28 mouse cellular contexts compared by ENCODE assay signal in the genomic region with DNA sequence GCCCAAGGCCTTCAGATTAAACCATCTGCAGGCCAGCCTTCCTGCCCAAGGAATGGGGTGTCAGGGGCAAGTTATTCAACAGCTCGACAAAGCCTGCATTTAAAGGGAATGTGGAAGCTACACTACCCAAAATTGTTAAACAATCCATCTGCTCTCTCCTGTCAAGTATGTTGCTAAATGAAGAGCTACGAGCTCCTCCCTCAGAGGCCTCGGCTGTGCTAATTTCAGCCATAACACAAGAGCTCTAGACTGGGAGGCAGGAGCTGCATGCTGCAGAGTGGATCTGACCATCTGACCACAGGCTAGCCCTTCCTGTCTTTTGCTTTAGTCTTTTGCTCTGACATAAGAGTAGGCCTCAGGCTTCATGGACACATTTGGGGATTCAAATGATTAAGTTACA. TPM values are rescaled to one million over a fixed set of nuclear protein-coding genes. Genes with fewer than 3 reads are reported as not detected.
DNase-seq lines count a peak whose midpoint lies in the region; ATAC-seq lines count a peak whose summit lies in the region.
"Had no signal": no experiment of that assay in that cellular context is flagged by ENCODE, and none has a peak within 500 bp of the region (broad histone marks: within the 10 kb centered on the region; RNA-seq: fewer than 3 reads in every experiment).

No protein-coding gene starts in this region.

- peak overlapping the region; percentile 48 for H3K27ac ChIP-seq in heart, embryonic 16.5 days (ENCODE audit: low read length)
- H3K27ac ChIP-seq in liver, embryonic 12.5 days = peak overlapping the region; percentile 45; the same call in 1 of the 2 replicates
- H3K27ac ChIP-seq in liver, embryonic 11.5 days (ENCODE audit: low read depth, low read length) = no peak overlapping the region
- H3K27ac ChIP-seq: embryonic facial prominence, embryonic 12.5 days; forebrain, embryonic 13.5 days; lung, embryonic 15.5 days; macrophage had no signal

- no peak overlapping the region for H3K4me3 ChIP-seq in heart, embryonic 16.5 days (ENCODE audit: low read length)
- no peak overlapping the region for H3K4me3 ChIP-seq in liver, embryonic 12.5 days
- H3K4me3 ChIP-seq in liver, embryonic 11.5 days (ENCODE audit: low read depth, low read length) = no peak overlapping the region
- H3K4me3 ChIP-seq: embryonic facial prominence, embryonic 12.5 days; erythroblast, embryonic 14.5 days; forebrain, embryonic 13.5 days; lung, embryonic 15.5 days had no signal

- no peaks in the 10 kb centered on the region for H3K27me3 ChIP-seq in heart, embryonic 16.5 days (ENCODE audit: control insufficient read depth, insufficient read depth, low read length)
- H3K27me3 ChIP-seq in liver, embryonic 12.5 days (replicated peaks) = no peaks in the 10 kb centered on the region
- H3K27me3 ChIP-seq in liver, embryonic 11.5 days (replicated peaks; ENCODE audit: control insufficient read depth, insufficient read depth, low read length) = no peaks in the 10 kb centered on the region
- H3K27me3 ChIP-seq: embryonic facial prominence, embryonic 12.5 days; forebrain, embryonic 13.5 days; lung, embryonic 15.5 days; Patski had no signal

- peaks cover 22% of the 10 kb centered on the region for H3K4me1 ChIP-seq in heart, embryonic 16.5 days (ENCODE audit: control insufficient read depth, insufficient read depth, low read length)
- peaks cover 18% of the 10 kb centered on the region for H3K4me1 ChIP-seq in liver, embryonic 12.5 days
- peaks cover 5% of the 10 kb centered on the region; the same call in 1 of the 2 replicates for H3K4me1 ChIP-seq in liver, embryonic 11.5 days (replicated peaks; ENCODE audit: control insufficient read depth, insufficient read depth, low read length)

- DNase-seq in heart, adult 11 months = peak; percentile 82
- DNase-seq in heart, adult 9 months (ENCODE audit: low spot score in 2 of 2) = no peak
- no peak for DNase-seq in heart, postnatal 4 days
- DNase-seq in liver, embryonic 11.5 days (ENCODE audit: low spot score) = no peak
- DNase-seq in embryo, embryonic 11 days = no peak
- DNase-seq: cerebellum, adult 9-10 months; gastrocnemius, postnatal 14 days; kidney, adult 18-20 months; kidney, postnatal 14 days; retina, postnatal 1 day; thymus, postnatal 25 days had no signal

- no peak overlapping the region for H3K9ac ChIP-seq in heart, embryonic 16.5 days (ENCODE audit: low read length)
- H3K9ac ChIP-seq in liver, embryonic 12.5 days = no peak overlapping the region
- no peak overlapping the region for H3K9ac ChIP-seq in liver, embryonic 11.5 days (ENCODE audit: low read depth, low read length)
- H3K9ac ChIP-seq: embryonic facial prominence, embryonic 12.5 days; forebrain, embryonic 13.5 days; lung, embryonic 15.5 days had no signal

- peaks cover 13% of the 10 kb centered on the region for H3K36me3 ChIP-seq in heart, embryonic 16.5 days (ENCODE audit: control insufficient read depth, insufficient read depth)
- peaks cover 27% of the 10 kb centered on the region for H3K36me3 ChIP-seq in liver, embryonic 12.5 days
- H3K36me3 ChIP-seq in liver, embryonic 11.5 days (ENCODE audit: control insufficient read depth, insufficient read depth, low read length) = peaks cover 8% of the 10 kb centered on the region; the same call in 1 of the 2 replicates

- no peak for ATAC-seq in heart, embryonic 16.5 days (replicated peaks; ENCODE audit: extremely low read depth, insufficient read depth, low FRiP score)
- ATAC-seq in liver, embryonic 12.5 days = no peak
- no peak for ATAC-seq in liver, embryonic 11.5 days (replicated peaks; ENCODE audit: low FRiP score)
- ATAC-seq: CD4-positive, CD25-positive, alpha-beta regulatory T cell, adult 4 months; forebrain, embryonic 13.5 days; hindbrain, embryonic 16.5 days; Patski had no signal

- H3K4me2 ChIP-seq in heart, embryonic 16.5 days (ENCODE audit: low read depth, low read length) = no peak overlapping the region
- no peak overlapping the region for H3K4me2 ChIP-seq in liver, embryonic 12.5 days
- no peak overlapping the region for H3K4me2 ChIP-seq in liver, embryonic 11.5 days
- H3K4me2 ChIP-seq: embryonic facial prominence, embryonic 12.5 days; forebrain, embryonic 13.5 days; lung, embryonic 15.5 days; midbrain, embryonic 11.5 days had no signal

- WGBS in heart, embryonic 16.5 days = 36% methylated on average over 3 of the region's 3 CpGs
- WGBS in liver, embryonic 12.5 days (ENCODE audit: insufficient replicate concordance) = 70% methylated on average over 3 of the region's 3 CpGs
- WGBS in liver, embryonic 11.5 days = 68% methylated on average over 3 of the region's 3 CpGs

- H3K9me3 ChIP-seq in heart, embryonic 16.5 days (replicated peaks; ENCODE audit: control insufficient read depth, low read length) = no peaks in the 10 kb centered on the region
- H3K9me3 ChIP-seq in liver, embryonic 12.5 days (replicated peaks) = no peaks in the 10 kb centered on the region
- no peaks in the 10 kb centered on the region for H3K9me3 ChIP-seq in liver, embryonic 11.5 days (ENCODE audit: control insufficient read depth, low read length)
- H3K9me3 ChIP-seq: embryonic facial prominence, embryonic 12.5 days; forebrain, embryonic 13.5 days; lung, embryonic 15.5 days had no signal

RNA-seq across cellular contexts. Expression of gene Leap2, which starts 2.3 kb away (rescaled TPM):
- 0.39 TPM in 1 of 2 replicates, not detected in the other for polyA plus RNA-seq in heart, embryonic 16.5 days (2015; fragmentation: Nextera tagmentation; extraction: Ambion mirVana)
- total RNA-seq in heart, postnatal 4 days (2021) = not detected
- polyA plus RNA-seq in liver, embryonic 12.5 days (2016; fragmentation: Nextera tagmentation; extraction: Ambion mirVana) = 5.3 and 5.4 TPM in 2 replicates
- 5.1 and 6.5 TPM in 2 replicates for polyA plus RNA-seq in liver, embryonic 11.5 days (2014; fragmentation: Nextera tagmentation; extraction: Ambion mirVana)
- total RNA-seq: adrenal gland, adult 8-10 months; common myeloid progenitor, adult 5-6 weeks; ES-E14; gastrocnemius, postnatal 14 days; layer of hippocampus, adult 8-10 months had no signal
- polyA plus RNA-seq: erythroblast, embryonic 14.5 days; forebrain, embryonic 13.5 days; heart, postnatal 0 days; limb, embryonic 14.5 days; lung, embryonic 15.5 days; macrophage had no signal

RNA-seq across cellular contexts. Expression of gene Uqcrq, which starts 5.4 kb away (rescaled TPM):
- polyA plus RNA-seq in heart, embryonic 16.5 days (2015; fragmentation: Nextera tagmentation; extraction: Ambion mirVana) = 1,391 and 1,425 TPM in 2 replicates
- 1,000 to 10,000 TPM; 1,656 to 1,792 TPM for total RNA-seq in heart, postnatal 4 days (2021)
- polyA plus RNA-seq in liver, embryonic 12.5 days (2016; fragmentation: Nextera tagmentation; extraction: Ambion mirVana) = 641 and 664 TPM in 2 replicates
- polyA plus RNA-seq in liver, embryonic 11.5 days (2014; fragmentation: Nextera tagmentation; extraction: Ambion mirVana) = 746 and 848 TPM in 2 replicates

RNA-seq across cellular contexts. Expression of gene Gdf9, which starts 5.6 kb away (rescaled TPM):
- polyA plus RNA-seq in heart, embryonic 16.5 days (2015; fragmentation: Nextera tagmentation; extraction: Ambion mirVana) = 1.2 and 1.6 TPM in 2 replicates
- total RNA-seq in heart, postnatal 4 days (2021) = under 1 TPM in 1 of 2 experiments, not detected in 1; 0.25 TPM
- 0.21 and 0.33 TPM in 2 replicates for polyA plus RNA-seq in liver, embryonic 12.5 days (2016; fragmentation: Nextera tagmentation; extraction: Ambion mirVana)
- 0.30 and 0.89 TPM in 2 replicates for polyA plus RNA-seq in liver, embryonic 11.5 days (2014; fragmentation: Nextera tagmentation; extraction: Ambion mirVana)
- polyA plus RNA-seq: CD4-positive, CD25-positive, alpha-beta regulatory T cell, adult 4 months; erythroblast, embryonic 14.5 days had no signal

RNA-seq across cellular contexts. Expression of gene Gm10447, which starts 31.7 kb away (rescaled TPM):
- polyA plus RNA-seq in heart, embryonic 16.5 days (2015; fragmentation: Nextera tagmentation; extraction: Ambion mirVana) = 0.06 and 0.09 TPM in 2 replicates
- total RNA-seq in heart, postnatal 4 days (2021) = not detected
- 0.05 and 0.10 TPM in 2 replicates for polyA plus RNA-seq in liver, embryonic 12.5 days (2016; fragmentation: Nextera tagmentation; extraction: Ambion mirVana)
- polyA plus RNA-seq in liver, embryonic 11.5 days (2014; fragmentation: Nextera tagmentation; extraction: Ambion mirVana) = 0.10 TPM in 1 of 2 replicates, not detected in the other
- total RNA-seq: common myeloid progenitor, adult 5-6 weeks; ES-E14; gastrocnemius, postnatal 14 days had no signal
- polyA plus RNA-seq: CD4-positive, CD25-positive, alpha-beta regulatory T cell, adult 4 months; erythroblast, embryonic 14.5 days; forebrain, embryonic 13.5 days; hindbrain, embryonic 16.5 days; lung, embryonic 15.5 days; macrophage; midbrain, embryonic 11.5 days; Patski had no signal

RNA-seq across cellular contexts. Expression of gene Shroom1, which starts 31.8 kb away (rescaled TPM):
- polyA plus RNA-seq in heart, embryonic 16.5 days (2015; fragmentation: Nextera tagmentation; extraction: Ambion mirVana) = 1.3 and 1.8 TPM in 2 replicates
- 1 to 10 TPM in 1 of 2 experiments, under 1 TPM in 1; 0.93 to 1.1 TPM for total RNA-seq in heart, postnatal 4 days (2021)
- polyA plus RNA-seq in liver, embryonic 12.5 days (2016; fragmentation: Nextera tagmentation; extraction: Ambion mirVana) = 1.9 and 2.0 TPM in 2 replicates
- 2.6 and 2.7 TPM in 2 replicates for polyA plus RNA-seq in liver, embryonic 11.5 days (2014; fragmentation: Nextera tagmentation; extraction: Ambion mirVana)
- total RNA-seq: common myeloid progenitor, adult 5-6 weeks had no signal
- polyA plus RNA-seq: CD4-positive, CD25-positive, alpha-beta regulatory T cell, adult 4 months; erythroblast, embryonic 14.5 days; macrophage; Patski had no signal
